Mouse (Mus musculus) MEL (cell line): ENCODE measurements around the gene Lmtk3.

Experiments
- BHLHE40 ChIP-seq: IDR thresholded peaks from 2 replicates; pipeline ENCODE4 v1.6.1; 2012; ENCODE audit warnings: low read depth, mild to moderate bottlenecking, inconsistent platforms, low read length, improper control_type of control experiment, borderline replicate concordance
- UBTF ChIP-seq: IDR thresholded peaks from 2 replicates; pipeline ENCODE4 v1.6.1; 2012; ENCODE audit warnings: low read depth, mild to moderate bottlenecking, inconsistent platforms, low read length, improper control_type of control experiment, moderate library complexity, borderline replicate concordance; ENCODE audit not compliant: insufficient read depth

DNA sequence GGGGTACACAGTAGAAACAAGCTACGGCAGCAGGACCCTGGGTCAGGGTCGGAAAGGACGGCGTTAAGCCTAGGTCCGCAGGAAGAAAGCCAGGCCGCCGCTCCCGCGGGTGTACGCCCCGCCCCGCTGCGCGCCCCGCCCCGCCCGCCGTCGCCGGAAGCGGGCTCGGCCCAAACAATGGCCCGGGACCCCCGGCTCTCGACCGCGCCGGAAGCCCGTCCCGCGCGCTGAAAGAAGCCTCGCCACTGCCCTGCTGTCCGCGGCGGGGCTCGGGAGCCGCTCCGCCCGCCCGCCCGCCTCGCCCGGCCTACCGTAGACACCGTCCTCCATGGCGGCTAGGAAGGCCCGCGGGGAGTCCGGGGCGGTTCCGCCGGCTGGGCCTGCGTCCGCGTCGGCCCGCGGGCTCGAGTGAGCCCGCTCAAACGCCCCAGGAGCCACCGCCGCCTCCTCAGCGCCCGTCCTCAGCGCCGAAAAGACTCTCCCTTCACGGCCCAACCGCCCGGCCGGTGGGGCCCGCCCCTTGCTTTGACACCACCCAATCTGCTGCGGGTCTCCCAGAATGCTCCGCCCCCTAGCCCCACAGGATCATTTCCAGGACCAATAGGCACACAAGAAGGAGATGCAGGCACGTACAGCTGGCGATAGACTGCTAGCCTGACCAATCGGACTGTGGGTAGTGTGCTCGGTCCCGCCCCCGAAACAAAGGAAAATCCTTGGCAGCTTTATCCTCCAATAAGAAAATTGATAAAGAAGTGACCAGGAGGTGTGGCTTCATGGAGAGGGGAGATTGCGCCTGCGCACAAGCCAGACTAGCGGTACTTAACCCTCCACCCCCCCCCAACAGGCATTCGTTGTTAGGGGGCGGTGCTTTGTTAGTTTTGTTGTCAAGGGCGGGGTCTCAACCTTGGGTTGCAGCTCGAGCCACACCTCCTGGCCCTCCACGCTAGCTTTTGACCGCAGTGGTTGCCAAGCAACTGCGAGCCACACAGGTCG lies 30.5 kb downstream of the Lmtk3 start, which contains the start of gene Cyth2:
- TF ChIP-seq UBTF (no peak), BHLHE40 (no peak)
